Mouse (Mus musculus) small intestine, adult 2 months (tissue): ENCODE measurements around the gene Atp2a3.

Experiments used
- CTCF ChIP-seq: fragments of 200-500 bp; IDR thresholded peaks from 2 replicates; pipeline ENCODE4 v1.5.1; 2012; ENCODE audit warnings: low read depth, mild to moderate bottlenecking, control low read depth, inconsistent platforms, low read length, moderate library complexity, mixed read lengths; ENCODE audit not compliant: insufficient replicate concordance, insufficient read length; ENCODE audit errors: extremely low read depth
- POLR2A ChIP-seq: fragments of 200-500 bp; IDR thresholded peaks from 2 replicates; pipeline ENCODE4 v1.6.1; 2012; ENCODE audit warnings: low read depth, mild to moderate bottlenecking, control low read depth, inconsistent platforms, low read length, moderate library complexity

- TF ChIP-seq POLR2A = 0 out of 2 replicates have a peak, but pooled peaks have one; percentile 20
- TF ChIP-seq CTCF = no peak
These were observed 58.3 kb downstream of the Atp2a3 start for GRCm38 (mm10) chr11:73019147-73019795.
